Mouse (Mus musculus) MEL (cell line): ENCODE results near the gene Otud7b. TPM values are rescaled to one million over a fixed set of nuclear protein-coding genes. Genes with fewer than 3 reads are reported as not detected.

Source experiments
- DNase-seq: peaks from one replicate; pipeline ENCODE4 v3.0.0; 2011; ENCODE audit warnings: low read depth, low spot score
- H3K27ac ChIP-seq: 2 replicates; pipeline ENCODE4 v1.5.1; 2012; ENCODE audit warnings: low read depth, mild to moderate bottlenecking, control low read depth, low read length, moderate library complexity; ENCODE audit not compliant: control insufficient read depth
- H3K27me3 ChIP-seq, 2 experiments: fragments of 150-350 bp in 1 of 2; sonication (generic) in 1 of 2; 2 replicates each; pipeline ENCODE4 v1.6.1; 2012; ENCODE audit warnings: low read length in 2 of 2, mild to moderate bottlenecking in 2 of 2, improper control_type of control experiment in 1 of 2, moderate library complexity in 1 of 2; ENCODE audit not compliant: insufficient read depth in 2 of 2, control insufficient read depth in 1 of 2
- H3K36me3 ChIP-seq, 2 experiments: 2 replicates each; pipeline ENCODE4 v1.6.1; 2012 to 2014; ENCODE audit warnings: low read length in 2 of 2, improper control_type of control experiment in 1 of 2, inconsistent platforms in 1 of 2, mild to moderate bottlenecking in 1 of 2; ENCODE audit not compliant: insufficient read depth in 2 of 2, control insufficient read depth in 1 of 2
- H3K4me1 ChIP-seq, 2 experiments: fragments of 150-350 bp in 1 of 2; sonication (generic) in 1 of 2; 2 replicates each; pipeline ENCODE4 v1.6.1; 2012; ENCODE audit warnings: low read length in 2 of 2, improper control_type of control experiment in 1 of 2, mild to moderate bottlenecking in 1 of 2; ENCODE audit not compliant: insufficient read depth in 2 of 2, control insufficient read depth in 1 of 2
- H3K4me3 ChIP-seq, 2 experiments: fragments of 150-350 bp in 1 of 2; sonication (generic) in 1 of 2; 2 replicates each; pipeline ENCODE4 v1.5.1; 2012; ENCODE audit warnings: low read depth in 2 of 2, low read length in 2 of 2, mild to moderate bottlenecking in 2 of 2, moderate library complexity in 2 of 2, control low read depth in 1 of 2, improper control_type of control experiment in 1 of 2; ENCODE audit not compliant: control insufficient read depth in 1 of 2, insufficient read depth in 1 of 2
- H3K79me2 ChIP-seq: 2 replicates; pipeline ENCODE4 v1.6.1; 2012; ENCODE audit warnings: mild to moderate bottlenecking, low read length, moderate library complexity; ENCODE audit not compliant: control insufficient read depth, poor library complexity, insufficient read depth
- H3K9ac ChIP-seq: 2 replicates; pipeline ENCODE4 v1.6.1; 2012; ENCODE audit warnings: low read depth, mild to moderate bottlenecking, control low read depth, low read length, moderate library complexity; ENCODE audit not compliant: control insufficient read depth, poor library complexity, severe bottlenecking
- H3K9me3 ChIP-seq: fragments of 150-350 bp; sonication (generic); replicated peaks from 2 replicates; pipeline ENCODE4 v1.6.1; 2012; ENCODE audit warnings: mild to moderate bottlenecking, low read length, improper control_type of control experiment, moderate library complexity; ENCODE audit not compliant: insufficient read depth
- BHLHE40 ChIP-seq: IDR thresholded peaks from 2 replicates; pipeline ENCODE4 v1.6.1; 2012; ENCODE audit warnings: low read depth, mild to moderate bottlenecking, inconsistent platforms, low read length, improper control_type of control experiment, borderline replicate concordance
- CHD1 ChIP-seq: IDR thresholded peaks from 2 replicates; pipeline ENCODE4 v1.6.1; 2012; ENCODE audit warnings: low read depth, mild to moderate bottlenecking, inconsistent platforms, low read length, improper control_type of control experiment
- CHD2 ChIP-seq: IDR thresholded peaks from 2 replicates; pipeline ENCODE4 v1.6.1; 2011; ENCODE audit warnings: low read length, improper control_type of control experiment
- ELF1 ChIP-seq: IDR thresholded peaks from 2 replicates; pipeline ENCODE4 v1.6.1; 2014; ENCODE audit warnings: low read depth, mild to moderate bottlenecking, inconsistent platforms, low read length, improper control_type of control experiment, moderate library complexity
- ETS1 ChIP-seq: IDR thresholded peaks from 2 replicates; pipeline ENCODE4 v1.6.1; 2012; ENCODE audit warnings: low read depth, mild to moderate bottlenecking, inconsistent platforms, low read length, improper control_type of control experiment, moderate library complexity
- GATA1 ChIP-seq: IDR thresholded peaks from 2 replicates; pipeline ENCODE4 v1.6.1; 2011; ENCODE audit warnings: low read depth, low read length, improper control_type of control experiment
- HCFC1 ChIP-seq: IDR thresholded peaks from 2 replicates; pipeline ENCODE4 v1.6.1; 2012; ENCODE audit warnings: low read depth, mild to moderate bottlenecking, inconsistent platforms, low read length, improper control_type of control experiment, moderate library complexity
- JUND ChIP-seq: IDR thresholded peaks from 2 replicates; pipeline ENCODE4 v1.6.1; 2011; ENCODE audit warnings: low read depth, mild to moderate bottlenecking, improper control_type of control experiment, low read length
- KAT2A ChIP-seq: conservative IDR thresholded peaks from 2 replicates; pipeline ENCODE4 v1.6.1; 2012; ENCODE audit warnings: low read depth, low read length, improper control_type of control experiment, inconsistent platforms
- MAFK ChIP-seq: IDR thresholded peaks from 2 replicates; pipeline ENCODE4 v1.6.1; 2011; ENCODE audit warnings: low read depth, mild to moderate bottlenecking, low read length, improper control_type of control experiment, borderline replicate concordance
- MAX ChIP-seq: IDR thresholded peaks from 2 replicates; pipeline ENCODE4 v1.6.1; 2011; ENCODE audit warnings: low read length, improper control_type of control experiment
- MAZ ChIP-seq: IDR thresholded peaks from 2 replicates; pipeline ENCODE4 v1.6.1; 2012; ENCODE audit warnings: low read depth, mild to moderate bottlenecking, inconsistent platforms, low read length, improper control_type of control experiment
- MYC ChIP-seq: IDR thresholded peaks from 2 replicates; pipeline ENCODE4 v1.6.1; 2011; ENCODE audit warnings: low read depth, mild to moderate bottlenecking, low read length, improper control_type of control experiment, moderate library complexity
- NELFE ChIP-seq: IDR thresholded peaks from 2 replicates; pipeline ENCODE4 v1.6.1; 2011; ENCODE audit warnings: low read depth, low read length, improper control_type of control experiment
- NRF1 ChIP-seq: IDR thresholded peaks from 2 replicates; pipeline ENCODE4 v1.6.1; 2014; ENCODE audit warnings: low read depth, mild to moderate bottlenecking, inconsistent platforms, low read length, improper control_type of control experiment, moderate library complexity; ENCODE audit not compliant: poor library complexity, insufficient read depth, severe bottlenecking
- POLR2A ChIP-seq, 2 experiments: IDR thresholded peaks; 2 replicates each; pipeline ENCODE4 v1.6.1; 2011 to 2012; ENCODE audit warnings: low read length in 2 of 2, mild to moderate bottlenecking in 2 of 2, control low read depth in 1 of 2, improper control_type of control experiment in 1 of 2, low read depth in 1 of 2, moderate library complexity in 1 of 2; ENCODE audit not compliant: control insufficient read depth in 1 of 2, insufficient read depth in 1 of 2, poor library complexity in 1 of 2
- POLR2AphosphoS2 ChIP-seq: IDR thresholded peaks from 2 replicates; pipeline ENCODE4 v1.6.1; 2011; ENCODE audit warnings: low read length, improper control_type of control experiment
- RAD21 ChIP-seq: IDR thresholded peaks from 2 replicates; pipeline ENCODE4 v1.6.1; 2011; ENCODE audit warnings: mild to moderate bottlenecking, low read depth, low read length, improper control_type of control experiment
- RCOR1 ChIP-seq: IDR thresholded peaks from 2 replicates; pipeline ENCODE4 v1.6.1; 2012; ENCODE audit warnings: low read depth, mild to moderate bottlenecking, inconsistent platforms, low read length, improper control_type of control experiment
- SIN3A ChIP-seq: IDR thresholded peaks from 2 replicates; pipeline ENCODE4 v1.6.1; 2012; ENCODE audit warnings: low read length, improper control_type of control experiment, inconsistent platforms
- SMC3 ChIP-seq: IDR thresholded peaks from 2 replicates; pipeline ENCODE4 v1.6.1; 2011; ENCODE audit warnings: low read depth, low read length, improper control_type of control experiment
- TAL1 ChIP-seq: IDR thresholded peaks from 2 replicates; pipeline ENCODE4 v1.6.1; 2012; ENCODE audit warnings: mild to moderate bottlenecking, inconsistent platforms, low read length, moderate library complexity, mixed read lengths
- TBP ChIP-seq: IDR thresholded peaks from 2 replicates; pipeline ENCODE4 v1.8.0; 2011; ENCODE audit warnings: low read depth, low read length, improper control_type of control experiment
- TCF12 ChIP-seq: IDR thresholded peaks from 2 replicates; pipeline ENCODE4 v1.6.1; 2014; ENCODE audit warnings: low read depth, mild to moderate bottlenecking, inconsistent platforms, low read length, improper control_type of control experiment, moderate library complexity
- UBTF ChIP-seq: IDR thresholded peaks from 2 replicates; pipeline ENCODE4 v1.6.1; 2012; ENCODE audit warnings: low read depth, mild to moderate bottlenecking, inconsistent platforms, low read length, improper control_type of control experiment, moderate library complexity, borderline replicate concordance; ENCODE audit not compliant: insufficient read depth
- USF1 ChIP-seq: IDR thresholded peaks from 2 replicates; pipeline ENCODE4 v1.6.1; 2014; ENCODE audit warnings: low read depth, mild to moderate bottlenecking, inconsistent platforms, low read length, improper control_type of control experiment, moderate library complexity
- USF2 ChIP-seq, 2 experiments: IDR thresholded peaks; 2 replicates each; pipeline ENCODE4 v1.6.1; 2011 to 2012; ENCODE audit warnings: improper control_type of control experiment in 2 of 2, low read length in 2 of 2, borderline replicate concordance in 1 of 2, inconsistent platforms in 1 of 2, low read depth in 1 of 2, mild to moderate bottlenecking in 1 of 2; ENCODE audit not compliant: insufficient read depth in 1 of 2
- ZKSCAN1 ChIP-seq: IDR thresholded peaks from 2 replicates; pipeline ENCODE4 v1.6.1; 2012; ENCODE audit warnings: low read depth, mild to moderate bottlenecking, inconsistent platforms, low read length, improper control_type of control experiment, moderate library complexity
- ZMIZ1 ChIP-seq: IDR thresholded peaks from 2 replicates; pipeline ENCODE4 v1.6.1; 2012; ENCODE audit warnings: low read depth, mild to moderate bottlenecking, inconsistent platforms, low read length, improper control_type of control experiment, moderate library complexity
- polyA plus RNA-seq, 2 experiments: library from polyadenylated mRNA; stranded (reverse) in 1 of 2; unstranded in 1 of 2; fragments of >175 nt in 1 of 2; fragments of >200 nt in 1 of 2; gene quantifications; 2 replicates each; pipeline versions ENCODE4 v1.2.1 to v1.2.4; 2012; ENCODE audit warnings: low replicate concordance in 2 of 2, low read depth in 1 of 2; ENCODE audit not compliant: insufficient read length in 2 of 2, insufficient read depth in 1 of 2, missing spikeins in 1 of 2
- total RNA-seq: library from RNA; depleted of rRNA; stranded (reverse); fragments of 300-350 nt; gene quantifications from 2 replicates; pipeline ENCODE4 v1.2.3, GENCODE M21; 2012

Gene Otud7b
- total and polyA plus RNA-seq, 3 experiments: 17.9 to 25.8 (median 24.4) TPM

DNA sequence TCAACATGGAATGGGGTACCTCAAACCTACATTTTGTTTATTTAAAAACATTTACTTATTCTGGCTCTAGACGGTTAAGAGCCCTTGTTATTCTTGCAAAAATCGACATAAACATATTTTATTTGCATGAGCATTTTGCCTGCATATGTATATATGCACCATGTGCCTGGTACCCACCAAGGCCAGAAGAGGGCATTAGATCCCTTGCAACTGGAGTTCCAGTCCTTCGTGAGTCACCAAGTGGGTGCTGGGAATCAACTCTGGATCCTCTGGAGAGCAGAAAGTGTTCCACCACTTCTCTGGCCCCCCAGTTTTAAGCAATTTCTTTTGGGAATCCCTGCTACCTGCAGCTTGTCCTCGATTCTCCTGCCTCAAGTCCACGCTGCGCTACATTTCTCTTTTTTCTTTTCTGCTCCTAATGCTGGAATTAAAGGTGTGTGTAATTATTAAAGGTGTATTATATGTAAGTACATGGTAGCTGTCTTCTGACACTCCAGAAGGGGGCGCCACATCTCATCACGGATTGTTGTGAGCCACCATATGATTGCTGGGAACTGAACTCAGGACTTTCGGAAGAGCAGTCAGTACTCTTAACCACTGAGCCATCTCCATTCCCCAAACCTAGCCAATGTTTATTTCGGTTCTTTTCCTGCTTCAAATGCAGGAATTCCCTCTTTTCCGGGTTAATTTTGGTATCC lies 91.4 kb downstream of the Otud7b start (continued):
- TF ChIP-seq RCOR1 (0 out of 2 replicates have a peak, but pooled peaks have one; percentile 28), KAT2A (no peak; the same call in 1 of the 2 replicates), POLR2AphosphoS2 (no peak; the same call in 1 of the 2 replicates), ETS1 (peak; percentile 31; the same call in 1 of the 2 replicates), USF2 (IDR thresholded peaks at IDR 0.05; ENCODE audit: borderline replicate concordance in 1 of 2, insufficient read depth in 1 of 2, low read depth in 1 of 2, low read length in 2 of 2) (no peak), POLR2A (IDR thresholded peaks at IDR 0.05; ENCODE audit: control insufficient read depth in 1 of 2, insufficient read depth in 1 of 2, low read depth in 1 of 2, low read length in 2 of 2, poor library complexity in 1 of 2) (no peak; a peak in 1 of 4 replicates), MAX (no peak), MAZ (peak; percentile 74; the same call in 1 of the 2 replicates), TCF12 (no peak), CHD2 (no peak), USF1 (no peak), UBTF (no peak), RAD21 (peak; percentile 17), MAFK (no peak), ZMIZ1 (0 out of 2 replicates have a peak, but pooled peaks have one; percentile 13), TBP (no peak), TAL1 (no peak), ELF1 (no peak), ZKSCAN1 (no peak), SMC3 (peak; percentile 37; the same call in 1 of the 2 replicates), HCFC1 (peak; percentile 49), BHLHE40 (no peak; the same call in 1 of the 2 replicates)

DNA sequence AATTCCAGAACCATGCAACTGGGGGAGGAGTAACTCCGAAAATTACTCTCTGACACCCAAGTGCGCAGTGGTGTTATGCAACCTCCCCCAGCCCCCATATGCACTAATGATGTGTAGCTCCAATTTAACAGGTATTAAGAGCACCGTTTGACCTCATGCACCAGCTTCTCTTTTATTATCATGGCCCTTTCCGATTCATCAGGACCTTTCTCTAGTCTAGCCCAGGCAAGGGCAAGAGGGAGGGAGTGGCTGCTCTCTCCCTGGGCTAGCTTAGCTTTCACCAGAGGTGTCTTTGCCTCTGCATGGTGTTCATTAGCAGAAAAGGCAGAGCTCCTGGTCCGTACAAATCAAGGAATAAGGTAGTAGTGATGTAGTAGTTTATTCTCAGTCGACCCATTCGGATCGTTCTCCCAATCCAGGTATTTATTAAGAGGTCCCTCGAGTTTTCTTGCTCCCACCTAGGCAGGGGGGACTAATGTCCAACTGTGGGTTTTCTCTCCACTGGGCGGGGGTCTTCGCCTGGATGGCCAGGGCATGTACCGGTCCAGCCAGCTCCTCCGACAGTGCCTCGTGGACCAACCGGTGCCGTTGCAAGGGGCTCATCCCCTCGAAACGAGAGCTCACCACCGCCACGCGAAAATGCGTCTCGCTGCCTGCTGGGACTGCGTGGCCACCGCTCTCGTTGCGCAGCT lies 92.3 kb downstream of the Otud7b start:
- Histone ChIP-seq H3K27ac (peak overlapping the region; percentile 87), H3K9ac (peak overlapping the region; percentile 72), H3K4me3 (peak overlapping the region; percentile 60 to 61), H3K4me1 (peaks cover 12 to 22% of the 10 kb centered on the region in 2 experiments), H3K9me3 (no peaks in the 10 kb centered on the region), H3K79me2 (peaks cover 9% of the 10 kb centered on the region; the same call in 1 of the 2 replicates), H3K36me3 (peaks cover 0 to 16% of the 10 kb centered on the region in 2 experiments; a peak in 2 of 4 replicates), H3K27me3 (no peaks in the 10 kb centered on the region)
- TF ChIP-seq JUND (no peak), TAL1 (no peak), NRF1 (peak; percentile 27; the same call in 1 of the 2 replicates), CHD1 (0 out of 2 replicates have a peak, but pooled peaks have one; percentile 26), MYC (no peak), NELFE (no peak), GATA1 (no peak), SIN3A (no peak)
- peak; percentile 75 for DNase-seq
